Mouse (Mus musculus) R1 (cell line): ENCODE results near the gene 1700066M21Rik.

Source experiments
- DNase-seq: peaks from one replicate; pipeline ENCODE4 v3.0.0-alpha.2; 2018; ENCODE audit warnings: low read depth, low spot score

The 1700066M21Rik gene

DNA sequence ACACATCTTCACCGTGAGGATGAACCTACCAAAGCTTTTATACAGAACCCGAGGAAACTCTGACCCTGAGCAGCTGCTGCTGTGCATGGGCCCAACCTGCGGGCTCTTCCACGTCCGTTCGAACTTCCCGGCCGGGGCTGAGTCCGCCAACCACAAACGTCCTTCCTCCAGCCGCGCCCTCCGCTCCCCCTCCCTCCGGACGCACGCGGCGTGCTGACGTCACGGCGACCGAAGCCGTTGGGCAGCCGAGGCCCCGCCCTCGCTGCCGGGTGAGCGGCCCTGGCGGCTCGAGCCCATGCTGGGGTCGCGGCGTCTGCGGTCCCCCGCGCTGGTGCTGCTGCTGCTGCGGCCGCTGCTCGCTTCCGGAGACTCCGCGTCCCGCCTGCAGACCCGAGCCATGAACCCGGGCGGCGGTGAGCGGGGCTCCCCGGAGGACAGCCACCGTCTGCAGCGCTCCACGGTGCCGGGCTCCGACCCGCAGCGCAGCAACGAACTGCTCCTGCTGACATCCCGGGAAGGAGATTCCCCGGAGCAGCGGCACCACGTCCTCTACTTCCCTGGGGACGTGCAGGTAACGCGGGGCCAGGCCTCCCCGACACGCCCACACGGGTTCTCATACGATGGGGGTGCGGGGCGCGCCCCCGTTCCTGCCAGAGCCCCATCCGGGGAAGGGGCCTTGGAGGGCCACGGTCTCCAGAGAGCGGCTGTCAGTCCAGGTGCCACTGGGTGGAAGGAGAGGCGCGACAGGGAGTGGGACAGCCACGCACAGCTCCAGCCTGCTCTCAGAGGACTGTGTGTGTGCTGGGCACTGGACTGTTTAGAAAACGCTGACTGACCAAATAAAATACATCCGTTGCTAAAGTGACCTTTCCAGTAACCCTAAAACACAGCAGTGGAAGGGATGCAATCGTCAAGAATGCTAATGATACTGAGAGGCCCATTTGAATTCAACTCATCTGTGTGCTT is at the start of gene 1700066M21Rik:
TSS of gene 1700066M21Rik (plus strand) at position 245 of the 966 bp plus-strand sequence.
- peak; percentile 94 for DNase-seq

DNA sequence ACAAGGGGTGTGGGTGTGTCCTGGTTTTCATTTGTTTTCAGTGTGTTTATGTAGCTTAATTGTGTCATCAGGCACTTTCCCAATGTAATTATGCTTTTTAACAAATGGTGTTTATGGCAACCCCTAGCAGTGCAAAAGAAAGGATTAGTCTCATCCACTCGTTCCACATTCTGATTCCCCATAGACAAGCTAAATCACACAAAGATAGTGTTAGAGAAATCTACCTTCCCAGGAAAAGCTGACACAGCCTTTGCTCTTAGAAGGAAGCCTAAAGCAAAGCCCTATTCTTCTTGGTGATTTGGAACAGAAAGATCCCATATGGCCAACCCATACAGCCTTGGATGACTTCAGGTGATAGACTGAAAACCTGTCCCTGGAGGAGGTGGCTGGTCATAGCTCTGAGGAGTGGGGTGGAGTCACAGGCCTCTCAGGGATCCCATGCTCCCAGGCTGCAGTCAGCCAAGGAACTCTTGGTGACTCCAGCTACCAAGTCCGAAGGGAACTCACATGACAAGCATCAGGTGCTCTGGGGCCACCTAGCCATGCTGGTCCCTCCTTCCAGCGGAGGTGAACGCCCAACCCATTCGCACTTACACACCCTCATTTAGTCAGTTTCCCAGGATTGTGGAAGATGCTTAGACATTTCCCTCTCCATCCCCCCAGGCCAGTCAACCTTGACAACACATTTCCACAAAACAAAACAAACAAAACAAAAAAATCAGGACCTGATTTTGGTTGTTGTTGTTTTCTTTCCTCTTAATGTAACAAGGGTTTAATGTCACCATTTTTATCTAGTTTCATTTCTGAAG is 47.9 kb upstream of the 1700066M21Rik start:
- DNase-seq, result no peak

DNA sequence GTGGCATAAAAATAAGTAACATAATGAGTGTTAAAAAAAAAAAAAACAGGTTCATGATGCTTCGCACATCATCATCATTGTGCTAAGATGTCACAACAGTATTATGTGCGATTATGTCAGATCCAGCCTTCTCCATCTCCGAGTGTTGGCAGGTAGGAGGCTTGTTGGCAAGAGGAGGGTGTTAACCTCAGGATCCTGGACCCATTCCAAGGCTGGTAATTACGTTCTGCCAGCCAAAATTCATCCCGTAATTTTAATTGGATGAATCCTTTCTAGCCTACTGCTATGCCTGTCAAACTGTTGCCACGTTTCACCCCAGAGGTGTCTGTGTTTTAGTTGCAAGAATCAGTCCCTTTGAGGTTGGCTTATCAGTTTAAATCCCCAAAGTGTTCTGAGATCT is 47.2 kb upstream of the 1700066M21Rik start:
- no peak for DNase-seq

DNA sequence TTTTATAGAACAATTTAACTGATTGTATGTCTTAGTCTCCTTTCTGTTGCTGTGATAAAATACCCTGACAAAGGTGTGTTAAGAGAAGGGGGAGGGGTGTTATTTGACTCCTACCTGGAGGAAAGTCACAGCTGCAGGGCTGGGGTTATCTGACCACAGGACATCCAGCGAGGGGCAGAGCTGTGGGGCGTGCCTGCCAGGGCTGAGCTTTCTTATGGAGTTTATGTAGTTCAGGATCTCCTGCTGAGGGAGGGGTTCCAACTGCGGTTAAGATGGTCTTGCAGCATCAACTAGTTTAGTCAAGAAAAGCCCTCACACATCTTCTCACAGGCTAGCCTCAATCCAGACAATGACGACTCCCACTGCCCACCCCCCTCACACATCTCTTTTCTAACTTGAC is 45.4 kb upstream of the 1700066M21Rik start:
- peak; percentile 33 for DNase-seq

DNA sequence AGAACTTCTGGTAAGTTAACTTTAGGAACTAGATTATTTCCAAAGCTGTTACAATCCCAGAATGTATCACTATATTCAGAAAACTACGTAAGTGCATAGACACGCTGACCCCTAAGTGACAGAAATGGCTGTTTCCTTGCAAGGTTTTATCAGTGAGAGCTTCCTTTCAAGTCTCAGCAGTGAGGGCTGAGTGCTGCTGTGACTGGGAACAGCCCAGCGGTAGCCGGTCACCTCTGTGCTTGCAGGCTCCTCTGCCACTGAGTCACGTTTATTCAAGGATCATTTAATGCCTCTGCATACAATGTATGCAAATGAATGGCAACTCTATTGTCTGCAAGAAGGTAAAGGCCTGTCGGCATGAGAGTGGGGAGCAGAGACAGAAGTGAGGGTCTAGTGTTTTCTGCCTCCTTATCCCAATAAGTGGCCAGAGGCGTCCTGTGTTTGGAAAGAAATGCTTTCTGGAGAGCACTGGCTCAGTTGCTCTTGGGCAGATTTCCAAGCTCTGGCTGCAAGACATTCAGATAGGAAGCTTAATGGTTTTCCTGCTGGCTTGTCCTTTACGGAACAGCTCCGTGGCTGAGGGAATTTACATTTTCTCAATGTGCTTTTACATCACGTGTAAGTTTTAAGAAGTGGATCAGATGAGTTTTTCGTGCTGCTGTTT is 43.7 kb upstream of the 1700066M21Rik start:
- peak; percentile 63 for DNase-seq

DNA sequence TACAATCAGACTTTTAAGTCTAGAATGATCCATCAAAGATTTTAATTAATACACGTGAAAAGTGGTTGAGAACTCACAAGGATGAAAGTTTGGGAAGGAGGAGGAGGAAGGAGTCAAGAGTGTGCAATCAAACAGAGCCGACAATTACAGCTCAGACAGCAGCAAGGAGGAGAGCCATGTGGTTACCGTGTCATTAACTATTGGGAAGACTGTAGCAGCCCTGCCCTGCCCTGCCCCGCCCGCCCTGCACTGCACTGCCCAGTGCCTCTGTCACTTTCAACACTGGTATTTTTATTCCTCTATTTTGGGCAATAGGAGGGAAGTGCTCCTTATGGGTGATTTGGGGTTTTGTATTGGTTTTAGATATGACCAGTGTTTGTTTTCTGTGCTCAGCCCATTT is 42.2 kb upstream of the 1700066M21Rik start:
- no peak for DNase-seq

DNA sequence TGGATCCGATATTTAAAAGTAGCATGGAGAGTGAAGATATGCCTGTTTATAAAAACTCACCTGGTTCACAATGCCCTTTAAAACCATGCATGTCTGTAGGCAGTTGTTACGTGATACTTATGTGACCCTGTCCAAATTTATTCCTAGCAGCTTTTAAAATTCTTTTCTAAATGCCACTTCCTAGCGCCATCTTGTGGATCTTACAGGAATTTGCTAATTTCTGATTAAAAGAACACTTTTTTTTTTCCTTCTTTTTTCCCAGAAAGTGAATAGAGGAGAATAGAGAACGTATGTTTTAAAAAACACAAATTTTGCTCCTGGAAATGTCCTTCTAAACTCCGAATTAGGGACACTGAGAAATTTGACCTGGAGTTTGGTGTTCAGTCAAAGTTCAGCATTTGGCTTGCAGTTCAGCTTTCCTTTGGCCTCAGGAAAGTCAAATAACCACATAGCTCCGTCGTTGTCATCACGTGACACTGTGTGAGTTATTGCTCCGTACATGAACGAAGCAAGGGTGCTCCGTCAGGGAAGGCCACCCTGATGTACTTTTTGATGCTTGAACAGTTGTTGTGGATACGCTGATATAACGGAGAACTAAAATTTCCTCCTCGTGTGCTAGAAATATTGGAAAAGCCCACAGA is 38.1 kb upstream of the 1700066M21Rik start:
- DNase-seq, result peak; percentile 42

DNA sequence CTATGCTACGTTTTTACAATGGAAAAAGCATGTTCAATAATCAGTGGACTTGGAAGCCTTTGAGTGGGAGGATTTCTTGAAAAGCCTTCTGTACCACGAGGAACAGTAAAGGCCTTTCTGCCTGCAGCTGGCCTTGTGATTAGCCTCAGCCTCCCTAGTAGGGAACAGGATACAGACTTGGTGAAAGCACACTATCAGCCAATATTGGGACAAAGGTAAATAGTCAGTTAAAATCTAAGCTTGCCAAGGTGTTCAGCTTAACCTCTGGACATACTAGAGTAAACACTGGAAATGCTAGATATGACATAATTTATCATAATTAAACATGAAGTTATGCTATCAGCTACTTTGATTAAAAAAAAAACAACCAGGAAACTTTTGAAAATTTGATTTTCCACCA is 36.2 kb upstream of the 1700066M21Rik start:
- DNase-seq, result no peak

DNA sequence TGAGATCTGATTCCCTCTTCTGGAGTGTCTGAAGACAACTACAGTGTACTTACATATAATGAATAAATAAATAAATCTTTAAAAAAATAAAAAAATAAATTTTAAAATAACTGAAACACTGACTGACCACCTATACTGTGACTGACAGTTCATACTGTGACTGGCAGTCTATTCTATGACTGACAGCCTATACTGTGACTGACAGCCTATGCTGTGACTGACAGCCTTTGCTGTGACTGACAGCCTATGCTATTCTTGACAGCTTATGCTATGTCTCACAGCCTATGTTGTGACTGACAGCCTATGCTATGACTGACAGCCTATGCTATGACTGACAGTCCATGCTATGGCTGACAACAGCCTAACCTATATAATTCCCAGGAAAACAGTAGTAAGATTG is 29.9 kb upstream of the 1700066M21Rik start:
- DNase-seq, result no peak

DNA sequence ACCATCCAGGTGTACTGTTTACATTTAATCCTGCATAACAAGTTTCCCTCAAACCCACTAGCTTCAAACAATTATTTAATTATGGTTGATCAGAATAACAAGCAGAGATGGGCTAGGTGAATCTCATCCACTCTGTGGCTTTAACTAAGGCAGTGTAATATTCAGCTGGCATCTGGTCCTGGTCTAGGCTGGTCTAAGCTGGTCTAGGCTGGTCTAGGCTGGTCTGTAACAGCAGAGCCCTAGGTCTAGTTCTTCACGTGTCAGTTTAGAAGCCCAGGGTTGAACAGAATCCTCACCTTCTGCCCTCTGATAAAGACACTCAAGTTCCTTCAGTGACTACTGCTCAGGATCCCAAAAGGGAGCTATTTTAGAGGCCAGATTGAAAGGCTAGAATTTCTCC is 25.5 kb upstream of the 1700066M21Rik start:
- DNase-seq, result no peak

DNA sequence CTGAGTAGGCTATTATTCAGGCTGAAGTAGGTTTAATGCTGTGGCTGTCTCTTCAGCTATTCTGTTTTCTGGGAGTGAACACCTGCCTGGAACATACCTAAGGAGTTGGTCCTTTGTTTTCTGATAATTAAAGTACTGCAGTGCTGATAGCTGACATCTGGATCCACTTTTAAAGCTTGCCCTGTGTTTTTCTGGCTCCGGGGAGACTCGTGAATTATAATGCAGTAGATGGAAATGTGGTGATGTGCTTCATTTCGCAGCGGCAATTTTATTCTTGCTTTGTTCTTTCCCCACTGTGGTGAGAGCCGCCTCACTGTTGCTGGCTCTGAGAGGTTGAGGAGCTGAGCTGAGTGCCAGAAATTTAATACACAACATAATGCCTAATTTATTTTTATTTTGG is 18.9 kb upstream of the 1700066M21Rik start:
- DNase-seq, result no peak

DNA sequence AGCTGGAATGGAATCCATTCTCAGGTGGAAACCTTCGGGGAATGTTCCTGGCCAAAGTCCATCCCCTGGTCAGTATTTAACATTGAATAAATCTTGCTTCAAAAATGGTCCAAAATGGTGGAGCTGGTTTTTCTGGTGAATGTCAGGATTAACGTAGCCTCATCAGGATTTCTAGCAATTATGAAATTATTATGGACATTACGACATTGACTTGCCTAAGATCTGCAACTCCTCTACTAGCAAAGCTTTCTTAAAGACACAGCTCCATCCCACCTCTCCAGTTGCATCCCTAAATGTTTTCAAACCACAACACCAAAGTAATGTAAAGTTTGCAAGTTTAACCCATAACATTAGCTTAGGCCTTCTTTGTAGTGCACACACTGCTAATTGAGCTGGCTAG is 10.0 kb upstream of the 1700066M21Rik start:
- DNase-seq, result no peak

DNA sequence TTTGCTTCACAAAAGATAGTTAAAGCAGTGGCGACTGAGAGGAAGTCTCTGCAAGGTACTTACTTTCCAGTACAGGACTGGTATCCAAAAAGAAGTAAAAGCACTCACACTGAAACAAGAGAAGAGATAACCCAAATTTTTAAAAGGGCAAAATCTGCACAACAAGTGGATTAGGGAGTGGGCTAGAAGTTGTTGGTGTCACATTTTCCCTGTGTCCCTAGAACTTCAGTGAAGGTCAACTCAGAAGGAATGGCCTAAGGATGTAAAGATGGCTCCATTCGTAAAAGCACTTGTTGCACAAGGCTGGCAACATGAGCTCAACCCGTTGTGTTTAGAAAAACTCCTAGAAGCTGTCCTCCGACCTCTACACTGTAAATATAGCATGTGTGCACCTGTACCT is 8.3 kb upstream of the 1700066M21Rik start:
- DNase-seq, result peak; percentile 68

DNA sequence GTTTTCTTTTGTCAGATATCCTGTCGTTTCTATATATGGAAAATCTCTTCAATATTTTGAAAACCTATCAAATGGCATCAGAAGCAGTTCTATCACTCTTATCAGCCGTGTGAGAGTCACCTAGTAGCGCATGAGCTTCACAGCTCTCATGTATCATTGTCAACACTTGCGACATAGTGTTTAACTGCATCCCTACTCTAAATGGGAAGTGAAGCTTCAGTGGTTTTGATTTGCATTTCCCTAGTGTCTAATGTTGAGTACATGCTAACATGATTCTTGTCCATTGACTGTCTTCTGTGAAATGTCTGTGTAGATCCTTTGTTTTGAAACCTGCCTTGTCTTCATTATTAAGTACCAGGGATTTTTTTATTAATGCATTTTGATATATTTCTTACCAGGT is 7.0 kb upstream of the 1700066M21Rik start:
- no peak for DNase-seq

DNA sequence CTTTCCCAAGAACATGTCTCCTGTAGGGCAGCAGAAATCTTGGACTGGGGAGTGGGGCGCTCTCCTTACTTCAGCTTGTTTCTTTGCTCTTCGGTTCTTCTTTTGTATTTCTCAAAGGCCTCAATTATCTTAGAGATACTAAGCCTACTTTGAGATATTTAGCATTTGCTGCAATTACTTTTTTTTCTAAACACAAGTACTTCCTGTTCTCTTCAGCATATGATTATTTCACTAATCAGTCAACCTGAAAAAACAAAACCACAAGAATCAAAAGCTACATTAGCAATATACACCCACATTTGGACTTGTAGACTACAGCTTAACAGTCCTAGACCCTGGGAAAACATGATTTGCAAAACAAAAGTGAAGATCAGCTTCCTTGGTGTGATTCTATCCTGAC is 2.1 kb upstream of the 1700066M21Rik start:
- DNase-seq, result no peak

DNA sequence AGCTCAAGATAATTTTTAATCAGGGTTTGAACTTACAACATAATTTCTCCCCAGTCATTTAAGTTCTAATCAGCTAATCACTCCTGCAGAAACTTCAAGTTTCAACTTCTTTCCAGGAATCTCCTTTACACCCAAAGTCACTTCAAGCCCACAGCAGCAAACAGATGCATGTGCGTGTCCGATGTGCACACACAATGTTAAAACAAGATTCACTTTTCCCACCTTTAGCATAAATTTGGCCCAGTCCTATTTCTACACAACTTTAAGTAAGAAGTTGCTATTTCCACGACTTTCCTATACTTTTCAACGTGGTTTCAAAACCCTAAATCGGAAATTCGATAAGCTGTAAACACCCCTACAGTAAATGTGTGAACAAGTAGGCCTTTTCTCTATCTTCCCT is 614 bp upstream of the 1700066M21Rik start:
- DNase-seq, result no peak

DNA sequence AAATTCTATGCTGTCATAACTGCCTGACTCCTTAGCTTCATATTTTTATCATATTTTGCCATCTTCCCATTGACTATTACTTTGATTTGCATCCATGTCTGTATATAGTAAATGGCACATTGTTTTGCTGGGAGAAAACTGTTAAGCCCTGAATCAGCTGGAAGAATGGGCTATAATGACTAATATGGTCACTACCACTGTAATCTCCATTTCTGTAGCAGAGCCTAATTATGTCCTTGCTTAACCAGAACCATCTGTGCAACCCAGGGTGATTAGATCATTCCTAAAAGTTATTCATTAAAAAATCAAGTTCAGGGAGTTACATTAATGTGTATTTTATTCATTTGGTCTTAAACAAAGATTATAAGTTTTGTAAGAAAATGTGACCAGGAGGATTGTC is 9.1 kb downstream of the 1700066M21Rik start:
- no peak for DNase-seq

DNA sequence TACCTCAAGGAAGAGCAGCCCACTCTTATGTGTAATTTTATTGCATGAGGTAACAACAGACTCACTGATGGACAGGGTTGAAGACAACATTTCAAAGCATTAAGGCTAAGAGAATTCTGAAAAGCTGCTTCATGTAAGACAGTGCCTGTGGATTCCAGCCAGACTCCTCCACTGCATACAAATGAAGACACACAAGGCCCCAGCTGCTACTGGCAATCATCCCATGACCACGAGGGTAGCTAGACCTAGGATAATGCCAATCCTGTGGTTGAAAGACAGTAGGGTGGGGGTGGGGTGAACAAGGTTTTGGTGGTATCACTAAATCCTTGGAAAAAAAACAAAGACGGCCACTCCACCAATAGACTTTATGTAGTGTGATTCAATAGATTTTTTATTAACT is 10.5 kb downstream of the 1700066M21Rik start:
- DNase-seq, result no peak

DNA sequence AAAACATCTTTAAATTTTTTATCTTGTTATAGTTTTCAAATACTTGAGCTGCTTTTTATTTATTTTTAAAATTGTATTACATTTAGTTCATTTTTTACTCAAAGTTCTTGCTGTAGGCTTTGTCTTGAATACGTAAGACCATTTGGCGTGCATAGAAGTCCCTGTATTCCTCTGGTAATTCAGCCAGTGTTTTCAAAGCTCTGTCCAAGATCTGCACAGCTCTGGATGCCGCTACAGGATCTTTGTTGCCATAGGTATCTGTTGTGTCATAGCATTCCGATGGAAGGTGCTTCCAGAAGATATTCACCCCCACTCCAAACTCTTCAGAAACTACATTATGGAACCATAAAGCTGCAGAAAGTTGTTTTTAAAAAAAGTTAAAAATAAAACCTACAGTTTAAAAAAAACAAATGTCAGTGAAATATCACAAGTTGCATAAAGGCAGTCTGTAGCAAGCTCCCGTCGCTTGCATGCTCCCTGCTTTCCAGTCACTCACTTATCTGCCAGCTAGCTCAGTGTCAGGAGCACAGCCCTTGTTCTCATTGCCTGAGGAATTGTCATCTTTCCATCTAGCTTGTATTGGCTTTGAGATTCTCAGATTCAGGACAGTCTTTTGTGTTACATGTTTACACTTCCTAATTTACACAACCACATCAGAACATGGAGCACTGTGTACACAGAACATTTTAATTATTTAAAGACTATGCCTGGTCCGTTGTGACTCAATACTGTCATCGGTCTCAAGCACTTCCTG is 11.2 kb downstream of the 1700066M21Rik start:
- no peak for DNase-seq

DNA sequence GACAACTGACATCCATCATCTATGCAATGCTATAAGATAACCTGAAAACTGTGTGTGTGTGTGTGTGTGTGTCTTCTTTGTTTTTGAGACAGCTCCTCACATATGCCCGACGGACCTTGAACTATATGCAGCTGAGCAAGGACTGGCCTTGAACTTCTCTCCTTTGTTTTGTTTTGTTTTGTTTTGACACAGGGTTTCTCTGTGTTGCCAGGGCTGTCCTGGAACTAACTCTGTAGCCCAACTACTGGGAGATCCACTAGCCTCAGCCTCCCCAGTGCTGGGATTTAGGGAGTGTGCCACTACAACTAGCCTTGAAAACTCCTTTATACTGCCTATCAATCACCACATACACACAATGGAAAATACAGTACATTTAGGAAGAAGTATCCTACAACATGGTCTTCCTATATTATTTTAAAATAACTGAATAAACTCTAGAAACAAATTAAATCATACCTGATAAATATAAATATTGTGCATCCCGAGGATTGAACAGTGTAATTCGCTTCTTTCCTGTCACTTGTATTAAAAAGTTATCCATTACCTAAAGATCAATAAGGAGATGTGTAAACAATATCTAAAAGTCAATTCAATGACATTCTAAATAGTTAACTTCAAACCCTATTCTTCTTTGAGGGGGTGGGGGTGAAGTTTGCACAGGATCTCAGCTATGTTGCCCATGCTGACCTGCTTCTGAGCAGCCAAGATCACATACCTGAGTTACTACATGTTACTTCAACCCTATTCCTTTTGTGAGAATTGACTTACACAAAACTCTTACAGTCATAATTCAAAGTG is 13.8 kb downstream of the 1700066M21Rik start:
- no peak for DNase-seq
